ENCODE assay signal across 20 mouse cellular contexts in genomic region chr5:108516655-108517054, GRCm38 (mm10). TPM values are rescaled to one million over a fixed set of nuclear protein-coding genes. Genes with fewer than 3 reads are reported as not detected.
"Had no signal": no experiment of that assay in that cellular context is flagged by ENCODE, and none has a peak within 500 bp of the region (broad histone marks: within the 10 kb centered on the region; RNA-seq: fewer than 3 reads in every experiment).

No protein-coding gene starts in this region.

- H3K27ac ChIP-seq: left cerebral cortex, adult 2 months; limb, embryonic 12.5 days; limb, embryonic 15.5 days; liver, embryonic 14.5 days; macrophage; neural tube, embryonic 12.5 days; neural tube, embryonic 15.5 days had no signal

- DNase-seq: kidney, adult 2 months; kidney, postnatal 10 days; kidney, postnatal 36 days; layer of hippocampus, postnatal 36 days; liver, postnatal 0 days; lung, embryonic 14.5 days; thymus, adult 18-20 months; thymus, postnatal 36 days had no signal

- H3K9ac ChIP-seq: limb, embryonic 12.5 days; limb, embryonic 15.5 days; liver, embryonic 14.5 days; liver, postnatal 0 days; lung, embryonic 14.5 days; neural tube, embryonic 12.5 days; neural tube, embryonic 15.5 days had no signal

- H3K9me3 ChIP-seq: limb, embryonic 12.5 days; limb, embryonic 15.5 days; megakaryocyte, embryonic 14.5 days; neural tube, embryonic 12.5 days; neural tube, embryonic 15.5 days had no signal

- ATAC-seq: liver, postnatal 0 days; lung, postnatal 0 days had no signal

- H3K36me3 ChIP-seq: limb, embryonic 12.5 days; limb, embryonic 15.5 days; neural tube, embryonic 12.5 days had no signal

- H3K4me1 ChIP-seq: limb, embryonic 15.5 days; neural tube, embryonic 12.5 days; neural tube, embryonic 15.5 days had no signal

- H3K4me3 ChIP-seq: left cerebral cortex, adult 2 months; limb, embryonic 12.5 days; limb, embryonic 15.5 days; megakaryocyte, embryonic 14.5 days; neural tube, embryonic 12.5 days; neural tube, embryonic 15.5 days had no signal

- H3K4me2 ChIP-seq: limb, embryonic 12.5 days; limb, embryonic 15.5 days; liver, embryonic 11.5 days; lung, embryonic 14.5 days; midbrain, embryonic 11.5 days; neural tube, embryonic 12.5 days; neural tube, embryonic 15.5 days had no signal

- H3K27me3 ChIP-seq: limb, embryonic 12.5 days; limb, embryonic 15.5 days; neural tube, embryonic 12.5 days; neural tube, embryonic 15.5 days had no signal

RNA-seq across cellular contexts. Expression of gene Cplx1, which starts 33.2 kb away (rescaled TPM):
- polyA plus RNA-seq: liver, embryonic 11.5 days; liver, embryonic 14.5 days; liver, postnatal 0 days; macrophage; spleen, adult 2 months had no signal
